Mouse (Mus musculus): ENCODE results near the gene Igsf23.
"Not testable (repeated sequence)": the region's sequence is repeated elsewhere in the genome, so short reads cannot be mapped to it uniquely, and the experiment has no call there.

Igsf23 gene

DNA sequence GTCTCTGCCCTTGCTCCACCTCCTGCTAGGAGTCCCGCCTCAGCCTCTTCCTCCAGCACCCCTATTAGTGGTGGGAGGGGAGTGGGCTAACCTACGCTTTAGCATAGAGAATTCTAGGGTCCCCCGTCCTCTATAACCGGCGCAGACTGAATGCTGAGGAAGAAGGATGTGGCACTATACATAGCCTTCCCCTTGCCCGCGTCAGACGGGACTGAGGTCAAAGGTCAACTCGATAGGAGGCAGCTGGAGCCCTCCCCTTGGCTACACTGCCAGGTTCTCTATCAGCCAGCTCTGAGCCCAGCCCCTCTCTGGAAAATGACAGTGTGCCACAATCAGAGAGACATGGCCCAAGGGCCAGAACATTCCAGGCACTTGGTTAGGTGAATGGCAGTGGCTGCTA lies at the start of gene Igsf23:
TSS of gene Igsf23 (minus strand) at position 168 of the 400 bp plus-strand sequence.
- no peak for DNase-seq (ENCODE audit: low read depth, low spot score)

- DNase-seq (ENCODE audit: low read depth, low spot score) = not testable (repeated sequence)
Observed at GRCm38 (mm10) chr7:19996721-19997120, 46.2 kb upstream of the Igsf23 start.

DNA sequence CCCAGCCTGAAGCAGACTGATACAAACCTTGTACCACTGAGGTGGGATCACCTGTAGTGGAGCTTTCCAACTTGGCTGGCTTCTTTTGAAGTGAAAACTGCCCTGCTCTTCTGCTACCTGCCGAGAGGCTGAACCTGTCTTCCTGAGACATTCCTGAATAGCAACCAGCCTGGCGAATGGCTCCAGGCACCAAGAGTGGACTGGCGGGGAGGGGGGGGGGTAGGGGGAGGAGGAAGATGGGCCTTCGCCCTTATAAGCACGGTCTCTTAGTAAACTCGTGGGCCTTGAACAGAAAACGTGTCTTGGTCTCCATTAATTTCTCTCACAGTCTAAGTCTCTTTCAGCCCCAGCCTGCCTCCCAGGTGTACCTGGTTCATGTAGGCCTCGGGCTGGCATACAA lies 40.6 kb upstream of the Igsf23 start, which contains the start of gene Nlrp9b:
TSS of gene Nlrp9b (plus strand) at position 301 of the 400 bp plus-strand sequence.
- not testable (repeated sequence) for DNase-seq (ENCODE audit: low read depth, low spot score)

GRCm38 (mm10) chr7:19971516-19971915 lies 21.0 kb upstream of the Igsf23 start:
- no peak for DNase-seq (ENCODE audit: low read depth, low spot score)

DNA sequence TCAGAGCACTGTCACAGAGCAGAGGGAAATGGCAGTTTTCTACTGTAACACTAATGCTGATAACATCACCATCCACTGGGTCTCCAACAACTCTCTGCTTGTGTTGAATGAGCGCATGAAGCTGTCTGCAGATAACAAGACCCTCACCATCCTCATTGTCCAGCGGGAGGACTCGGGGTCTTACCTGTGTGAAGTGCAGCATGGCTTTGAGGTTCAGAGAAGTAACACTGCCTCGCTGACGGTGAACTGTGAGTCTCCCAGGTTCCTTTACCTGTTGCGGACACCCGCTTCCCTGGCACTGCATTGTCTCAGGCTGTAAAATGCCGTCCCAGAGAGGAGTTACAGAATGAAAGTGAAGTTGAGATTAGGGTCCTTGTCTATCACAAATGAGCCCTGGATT lies 19.6 kb upstream of the Igsf23 start:
- DNase-seq (ENCODE audit: low read depth, low spot score) = no peak

GRCm38 (mm10) chr7:19969541-19970090 lies 19.1 kb upstream of the Igsf23 start:
- no peak for DNase-seq (ENCODE audit: low read depth, low spot score)

- DNase-seq (ENCODE audit: low read depth, low spot score) = no peak
Observed at GRCm38 (mm10) chr7:19969106-19969505, 18.6 kb upstream of the Igsf23 start.

- DNase-seq (ENCODE audit: low read depth, low spot score) = no peak
Observed at GRCm38 (mm10) chr7:19964985-19965579, 14.5 kb upstream of the Igsf23 start, which contains the start of gene Ceacam20. Gene Ceacam20 (plus strand): TSS chr7:19965412.

GRCm38 (mm10) chr7:19962423-19962822 lies 11.9 kb upstream of the Igsf23 start:
- no peak for DNase-seq (ENCODE audit: low read depth, low spot score)

DNA sequence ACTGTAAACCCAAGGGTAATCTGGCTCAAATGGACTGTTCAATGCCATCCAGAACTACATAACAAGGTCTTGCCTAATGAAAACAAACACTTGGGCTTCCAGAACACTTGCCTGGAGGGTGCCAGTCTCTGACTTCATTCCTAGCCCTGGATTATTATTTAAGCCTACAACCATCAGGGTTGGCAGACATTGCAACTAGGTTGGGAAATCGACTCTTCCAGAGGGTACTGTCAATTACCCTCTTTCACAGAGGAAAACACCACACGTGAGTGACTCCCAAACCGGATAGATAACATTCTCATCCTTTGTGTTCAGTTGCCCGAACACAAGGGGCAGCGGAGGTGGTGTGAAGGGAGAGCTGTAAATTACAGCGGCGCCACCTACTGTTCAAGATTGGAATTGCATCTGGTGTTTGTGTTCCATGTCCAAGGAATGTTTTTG lies 5.8 kb upstream of the Igsf23 start:
- peak; percentile 72 for DNase-seq (ENCODE audit: low read depth, low spot score)

GRCm38 (mm10) chr7:19955861-19956260 lies 5.3 kb upstream of the Igsf23 start:
- no peak for DNase-seq (ENCODE audit: low read depth, low spot score)

DNA sequence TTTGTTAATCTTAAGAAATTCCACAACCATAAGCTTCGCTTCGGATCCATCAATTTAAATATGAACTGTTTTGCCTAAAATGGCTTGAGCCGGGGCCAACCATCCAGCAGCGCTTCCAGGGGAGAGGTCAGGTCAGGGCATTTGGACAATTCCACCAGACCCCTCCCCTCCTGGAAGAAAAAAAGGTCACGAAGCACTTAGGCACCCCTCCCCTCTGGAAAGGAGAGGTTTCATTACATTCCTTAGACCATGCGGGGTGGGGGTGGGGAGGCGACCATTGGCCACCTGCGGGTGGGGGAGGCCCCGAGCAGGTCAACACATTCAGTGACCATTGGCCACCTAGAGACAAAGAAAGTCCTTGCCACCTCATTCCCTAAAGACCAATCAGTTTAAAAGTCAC lies 2.5 kb upstream of the Igsf23 start:
- DNase-seq (ENCODE audit: low read depth, low spot score) = no peak

GRCm38 (mm10) chr7:19952320-19952986 lies 1.9 kb upstream of the Igsf23 start:
- no peak for DNase-seq (ENCODE audit: low read depth, low spot score)

- DNase-seq (ENCODE audit: low read depth, low spot score) = no peak
Observed at GRCm38 (mm10) chr7:19949996-19950395, 560 bp downstream of the Igsf23 start.

- no peak for DNase-seq (ENCODE audit: low read depth, low spot score)
Observed at GRCm38 (mm10) chr7:19948956-19949355, 1.6 kb downstream of the Igsf23 start.

DNA sequence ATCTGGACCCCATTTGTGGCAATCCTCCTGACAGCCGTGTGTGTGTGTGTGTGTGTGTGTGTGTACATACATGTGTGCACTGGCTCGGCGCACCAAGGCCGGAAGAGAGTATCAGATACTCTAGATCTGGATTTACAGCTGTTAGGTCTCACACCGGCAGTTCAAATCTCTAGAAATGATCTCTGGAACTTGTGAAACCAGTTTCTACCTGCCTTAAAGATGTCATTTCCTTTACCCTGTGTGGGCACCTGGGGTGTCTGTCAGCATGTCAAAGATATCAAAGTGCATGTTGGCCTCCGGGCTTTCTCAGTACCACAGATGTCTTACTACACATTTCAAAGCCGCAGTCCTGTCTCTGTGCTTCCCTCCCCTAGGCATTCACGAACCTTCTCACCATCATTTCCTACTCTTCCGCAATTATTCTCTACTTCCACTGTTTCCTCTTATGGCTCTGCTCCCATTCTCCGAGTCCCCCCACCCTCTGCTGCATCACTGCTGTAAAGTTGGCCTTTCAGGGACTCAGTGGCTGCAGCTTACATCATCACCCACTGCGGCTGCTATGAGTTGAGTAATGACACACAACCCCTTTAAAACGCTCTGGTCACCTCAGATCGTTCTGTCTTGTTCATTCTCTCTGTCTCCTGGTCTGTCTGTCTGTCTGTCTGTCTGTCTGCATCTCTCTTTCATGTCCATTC lies 4.6 kb downstream of the Igsf23 start:
- no peak for DNase-seq (ENCODE audit: low read depth, low spot score)

DNA sequence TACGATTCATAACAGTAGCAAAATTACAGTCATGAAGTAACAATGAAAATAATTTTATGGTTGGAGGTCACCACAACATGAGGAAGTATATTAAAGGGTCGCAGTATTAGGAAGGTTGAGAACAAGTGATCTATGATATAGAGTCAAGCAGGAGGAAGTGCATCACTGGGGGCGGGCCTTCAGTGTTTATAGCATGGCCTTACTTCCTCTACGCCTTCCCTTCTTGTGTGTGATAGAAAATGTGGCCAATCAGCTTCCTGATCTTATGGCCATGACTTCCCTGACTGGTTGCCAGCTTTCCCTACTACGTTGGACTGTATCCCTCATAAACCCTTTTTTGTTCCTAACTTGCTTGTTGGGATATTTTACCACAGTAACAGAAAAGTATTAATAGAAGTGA lies 5.4 kb downstream of the Igsf23 start:
- DNase-seq (ENCODE audit: low read depth, low spot score) = no peak

- no peak for DNase-seq (ENCODE audit: low read depth, low spot score)
Observed at GRCm38 (mm10) chr7:19944709-19945108, 5.8 kb downstream of the Igsf23 start.

DNA sequence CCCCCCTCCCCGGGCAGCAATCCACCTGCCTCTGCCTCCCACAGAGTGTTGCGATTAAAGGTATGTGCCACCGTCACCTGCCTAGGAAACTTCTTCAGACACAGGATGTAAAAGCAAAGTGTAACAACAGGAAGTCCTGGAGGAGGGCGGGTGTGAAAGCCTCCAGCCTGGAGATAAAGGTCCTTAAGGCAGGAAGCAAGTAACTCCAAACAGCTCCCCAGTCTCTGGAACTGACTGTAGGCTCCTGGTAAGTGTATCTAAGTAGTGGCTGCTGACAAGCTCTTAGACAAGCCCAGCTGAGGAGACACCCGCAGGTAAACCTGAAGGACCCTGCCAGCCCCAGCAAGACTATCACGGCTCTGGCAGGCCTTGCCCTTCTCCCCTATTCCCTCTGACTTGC lies 10.3 kb downstream of the Igsf23 start:
- no peak for DNase-seq (ENCODE audit: low read depth, low spot score)

DNA sequence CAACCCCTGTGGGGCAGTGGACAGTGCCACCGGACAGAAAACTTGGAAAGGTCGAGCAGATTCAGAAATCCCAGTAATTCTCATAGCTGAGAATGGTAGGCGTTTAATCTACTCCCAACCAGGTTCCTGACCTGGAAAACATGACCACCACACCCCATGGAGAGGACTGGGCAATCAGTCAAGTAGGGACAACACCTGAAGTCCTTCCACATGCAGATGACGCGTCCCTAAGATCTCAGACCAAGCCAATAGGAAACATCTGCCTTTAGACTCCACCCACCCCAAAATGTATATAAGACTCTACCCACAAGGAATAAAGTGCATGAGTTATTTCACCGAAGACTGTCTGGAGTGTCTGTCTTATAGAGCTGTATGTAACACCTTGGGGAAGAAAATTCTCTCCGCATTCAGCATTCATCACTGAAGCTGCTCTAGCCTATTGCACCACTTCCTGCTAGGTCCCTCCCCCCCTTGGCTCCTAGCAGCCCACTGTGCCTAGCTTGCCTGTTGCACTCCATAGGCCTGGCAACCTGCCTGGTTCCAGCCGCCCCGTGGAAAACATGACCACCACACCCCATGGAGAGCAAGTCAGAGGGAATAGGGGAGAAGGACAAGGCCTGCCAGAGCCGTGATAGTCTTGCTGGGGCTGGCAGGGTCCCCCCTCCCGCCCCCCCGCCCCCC lies 10.9 kb downstream of the Igsf23 start:
- DNase-seq (ENCODE audit: low read depth, low spot score) = no peak

GRCm38 (mm10) chr7:19937229-19937821 lies 13.2 kb downstream of the Igsf23 start:
- no peak for DNase-seq (ENCODE audit: low read depth, low spot score)

Measured in retina, postnatal 7 days (tissue).